Mouse (Mus musculus) embryonic fibroblast, embryonic 13.5 days (primary cell): ENCODE results near the gene Mrpl10. TPM values are rescaled to one million over a fixed set of nuclear protein-coding genes. Genes with fewer than 3 reads are reported as not detected.

ENCODE experiments used
- H3K27ac ChIP-seq: 2 replicates; pipeline ENCODE4 v1.5.1; 2012; ENCODE audit warnings: low read length, control low read depth, inconsistent platforms; ENCODE audit not compliant: insufficient read depth
- H3K4me1 ChIP-seq: 2 replicates; pipeline ENCODE4 v1.6.1; 2011; ENCODE audit warnings: low read length; ENCODE audit not compliant: control insufficient read depth, insufficient read depth
- H3K4me3 ChIP-seq: 2 replicates; pipeline ENCODE4 v1.5.1; 2011; ENCODE audit warnings: mild to moderate bottlenecking, control low read depth, low read length; ENCODE audit not compliant: insufficient read depth
- CTCF ChIP-seq: IDR thresholded peaks from 2 replicates; pipeline ENCODE4 v1.5.1; 2011; ENCODE audit warnings: mild to moderate bottlenecking, control low read depth, low read length, moderate library complexity, borderline replicate concordance; ENCODE audit not compliant: insufficient read depth
- POLR2A ChIP-seq: IDR thresholded peaks from 2 replicates; pipeline ENCODE4 v1.6.1; 2011; ENCODE audit warnings: low read depth, mild to moderate bottlenecking, control low read depth, low read length, moderate library complexity
- polyA plus RNA-seq: library from polyadenylated mRNA; stranded (reverse); fragments of >200 nt; gene quantifications from 2 replicates; pipeline ENCODE4 v1.2.4, GENCODE M21; 2011; ENCODE audit warnings: low read depth; ENCODE audit not compliant: missing spikeins, insufficient read length

Gene Mrpl10
- polyA plus RNA-seq, 1 experiment: 62.8 TPM

GRCm38 (mm10) chr11:97025721-97026344 is 15.5 kb upstream of the Mrpl10 start:
- H3K4me1 ChIP-seq: peaks cover 5% of the 10 kb centered on the region; the same call in 1 of the 2 replicates
- H3K27ac ChIP-seq: peak overlapping the region; percentile 99
- TF ChIP-seq CTCF (peak; percentile 81), POLR2A (peak; percentile 81)
- peak overlapping the region; percentile 40 for H3K4me3 ChIP-seq

GRCm38 (mm10) chr11:97029686-97030417 is 11.5 kb upstream of the Mrpl10 start, which contains the start of gene Scrn2:
Scrn2 (plus strand) TSS chr11:97029938.
- Histone ChIP-seq H3K4me3 (peak within 1 kb of the TSS; percentile 64), H3K4me1 (peaks cover 5% of the 10 kb centered on the region; the same call in 1 of the 2 replicates), H3K27ac (0 out of 2 replicates have a peak within 1 kb of the TSS, but pooled peaks have one; percentile 7)
- TF ChIP-seq CTCF: peak; percentile 88
- peak; percentile 63 for TF ChIP-seq POLR2A

GRCm38 (mm10) chr11:97030426-97030825 is 10.9 kb upstream of the Mrpl10 start:
- peak overlapping the region; percentile 64 for H3K4me3 ChIP-seq
- TF ChIP-seq CTCF: no peak
- TF ChIP-seq POLR2A: no peak
- H3K27ac ChIP-seq: no peak overlapping the region
- no peaks in the 10 kb centered on the region for H3K4me1 ChIP-seq

- no peak overlapping the region for H3K27ac ChIP-seq
- no peak overlapping the region for H3K4me3 ChIP-seq
- TF ChIP-seq POLR2A (no peak), CTCF (no peak)
- no peaks in the 10 kb centered on the region for H3K4me1 ChIP-seq
Observed at GRCm38 (mm10) chr11:97031977-97032376, 9.4 kb upstream of the Mrpl10 start.

- Histone ChIP-seq H3K4me1 (no peaks in the 10 kb centered on the region), H3K27ac (no peak overlapping the region), H3K4me3 (no peak overlapping the region)
- TF ChIP-seq CTCF: no peak
- TF ChIP-seq POLR2A: no peak
Observed at GRCm38 (mm10) chr11:97032499-97032898, 8.9 kb upstream of the Mrpl10 start.

GRCm38 (mm10) chr11:97033781-97034180 is 7.6 kb upstream of the Mrpl10 start:
- Histone ChIP-seq H3K4me3 (no peak overlapping the region), H3K27ac (no peak overlapping the region), H3K4me1 (no peaks in the 10 kb centered on the region)
- no peak for TF ChIP-seq CTCF
- TF ChIP-seq POLR2A: no peak

- TF ChIP-seq POLR2A: no peak
- TF ChIP-seq CTCF: no peak
- Histone ChIP-seq H3K4me1 (no peaks in the 10 kb centered on the region), H3K4me3 (no peak overlapping the region), H3K27ac (no peak overlapping the region)
Observed at GRCm38 (mm10) chr11:97036141-97036540, 5.2 kb upstream of the Mrpl10 start.

GRCm38 (mm10) chr11:97038881-97039280 is 2.5 kb upstream of the Mrpl10 start:
- no peaks in the 10 kb centered on the region; the same call in 1 of the 2 replicates for H3K4me1 ChIP-seq
- H3K4me3 ChIP-seq: no peak overlapping the region
- TF ChIP-seq CTCF (no peak), POLR2A (no peak)
- no peak overlapping the region for H3K27ac ChIP-seq

- no peak for TF ChIP-seq CTCF
- TF ChIP-seq POLR2A: no peak
- Histone ChIP-seq H3K4me3 (peak overlapping the region; percentile 55; the same call in 1 of the 2 replicates), H3K27ac (no peak overlapping the region), H3K4me1 (no peaks in the 10 kb centered on the region; the same call in 1 of the 2 replicates)
Observed at GRCm38 (mm10) chr11:97040301-97041021, 899 bp upstream of the Mrpl10 start.
